Mouse (Mus musculus) ES-CJ7 (cell line): Measurements from ENCODE around the gene Rnf141.

Source experiments
- DNase-seq: peaks from one replicate; pipeline ENCODE4 v3.0.0; 2011; ENCODE audit warnings: low read depth, low spot score

The Rnf141 gene

DNA sequence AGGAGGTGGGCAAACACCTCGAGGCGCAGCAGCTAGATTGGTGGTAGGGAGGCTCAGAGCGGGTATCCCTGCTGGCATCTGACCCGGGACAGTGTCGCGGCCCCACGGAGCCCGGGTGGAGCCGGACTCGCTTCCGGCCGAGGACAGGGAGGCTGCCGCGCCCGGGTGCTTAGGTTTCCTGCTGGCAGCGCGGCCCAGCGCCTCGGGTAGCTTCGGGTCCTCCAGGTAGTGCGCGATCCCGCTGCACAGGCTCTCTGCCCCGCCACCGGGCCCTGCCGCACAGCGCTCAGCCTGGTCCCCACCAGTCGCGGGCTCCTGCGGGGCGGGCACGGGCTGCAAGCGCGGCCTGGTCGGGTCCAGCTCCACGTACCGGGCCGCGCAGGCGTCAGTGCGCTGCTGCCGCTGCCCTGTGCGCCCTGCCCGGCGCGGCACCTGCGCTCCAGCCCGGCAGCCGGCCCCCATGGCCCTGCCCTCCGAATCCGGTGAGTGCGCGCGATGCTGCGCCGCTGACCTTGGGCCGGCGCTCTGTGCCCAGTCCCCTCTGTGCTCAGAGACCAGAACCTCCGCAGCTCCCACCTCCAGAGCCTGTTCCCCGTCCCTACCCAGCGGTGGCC lies 75.7 kb downstream of the Rnf141 start:
- DNase-seq = no peak

- peak; percentile 41 for DNase-seq
These were observed 76.3 kb downstream of the Rnf141 start, which contains the start of gene Ampd3 for GRCm38 (mm10) chr7:110768001-110768400. Ampd3 (plus strand) TSS chr7:110768206.

- DNase-seq = no peak
These were observed 81.6 kb downstream of the Rnf141 start for GRCm38 (mm10) chr7:110762605-110763180.

GRCm38 (mm10) chr7:110756440-110756839 lies 87.8 kb downstream of the Rnf141 start:
- DNase-seq = no peak

- no peak for DNase-seq
These were observed 90.3 kb downstream of the Rnf141 start for GRCm38 (mm10) chr7:110753926-110754330.

GRCm38 (mm10) chr7:110753310-110753709 lies 90.9 kb downstream of the Rnf141 start:
- no peak for DNase-seq

DNA sequence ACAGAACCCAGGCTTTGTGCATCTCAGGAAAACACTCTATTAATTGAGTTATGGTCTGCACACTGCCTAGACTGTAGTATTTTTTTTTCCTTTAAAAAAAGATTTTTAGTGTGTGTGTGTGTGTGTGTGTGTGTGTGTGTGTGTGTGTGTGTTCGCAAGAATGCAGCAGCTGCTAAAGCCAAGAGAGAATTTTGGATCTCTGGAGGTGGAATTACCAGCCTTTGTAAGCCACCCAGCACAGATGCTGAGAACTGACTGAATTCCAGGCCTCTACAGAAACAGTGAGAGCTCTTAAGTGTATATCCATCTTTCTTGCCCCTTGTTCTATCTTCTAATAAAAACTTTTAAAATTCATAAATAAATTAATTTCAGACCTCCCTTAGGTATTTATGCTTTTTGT lies 92.6 kb downstream of the Rnf141 start:
- DNase-seq = no peak

DNA sequence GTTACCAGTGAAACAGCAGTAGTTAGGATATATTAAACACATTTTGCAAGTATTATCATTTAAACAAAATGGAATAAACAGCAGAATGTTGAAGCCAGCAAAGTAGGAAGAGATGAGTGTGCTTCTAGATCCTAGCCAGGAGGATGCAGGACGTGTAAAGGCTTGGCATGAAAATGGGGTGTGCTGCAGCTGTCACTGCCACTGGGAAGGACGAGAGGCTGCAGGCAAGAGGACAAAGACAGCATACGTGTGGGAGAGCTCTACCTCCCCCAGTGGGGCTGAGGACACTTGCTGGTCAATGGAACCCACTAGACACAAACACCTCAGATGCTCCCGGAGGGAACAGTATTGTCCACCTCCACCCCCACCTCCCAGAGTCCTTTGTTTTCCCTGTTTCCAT lies 93.4 kb downstream of the Rnf141 start:
- DNase-seq = no peak
